ENCODE assay signal across 14 mouse cellular contexts in genomic region chr17:75020026-75020425, GRCm38 (mm10). TPM values are rescaled to one million over a fixed set of nuclear protein-coding genes. Genes with fewer than 3 reads are reported as not detected.
DNase-seq lines count a peak whose midpoint lies in the region; ATAC-seq and TF ChIP-seq lines count a peak whose summit lies in the region.
"Had no signal": no experiment of that assay in that cellular context is flagged by ENCODE, and none has a peak within 500 bp of the region (broad histone marks: within the 10 kb centered on the region; RNA-seq: fewer than 3 reads in every experiment).

No protein-coding gene starts in this region.

- H3K9ac ChIP-seq in forebrain, embryonic 12.5 days: no peak overlapping the region
- no peak overlapping the region for H3K9ac ChIP-seq in hindbrain, postnatal 0 days (replicated peaks; ENCODE audit: low read length)
- H3K9ac ChIP-seq in midbrain, embryonic 16.5 days (ENCODE audit: low read depth, low read length): no peak overlapping the region
- H3K9ac ChIP-seq: heart, embryonic 15.5 days had no signal

- intact Hi-C loops in left cerebral cortex, postnatal 14 days (cut with DNase I): loop anchor here (10.0 kb wide), 1 partner anchor 55 kb away; no protein-coding TSS in a partner anchor

- DNase-seq in embryo, embryonic 10 days (ENCODE audit: low spot score): peak; percentile 43
- no peak for DNase-seq in embryo, embryonic 9.5 days (ENCODE audit: extremely low spot score)
- DNase-seq in hindbrain, postnatal 0 days (ENCODE audit: low spot score): peak; percentile 37
- no peak for DNase-seq in frontal cortex, postnatal 36 days (ENCODE audit: low spot score in 2 of 2)
- no peak for DNase-seq in layer of hippocampus, postnatal 14 days (ENCODE audit: low spot score in 2 of 2)
- DNase-seq in left cerebral cortex, postnatal 14 days (ENCODE audit: low spot score in 2 of 2): no peak
- DNase-seq: cerebellum, postnatal 25 days; kidney, postnatal 4 days; right cerebral cortex, postnatal 14 days had no signal

- no peak for TF ChIP-seq CTCF in hindbrain, postnatal 0 days (IDR thresholded peaks at IDR 0.05; ENCODE audit: low read depth)

- no peaks in the 10 kb centered on the region for H3K9me3 ChIP-seq in forebrain, embryonic 12.5 days
- H3K9me3 ChIP-seq in hindbrain, postnatal 0 days (ENCODE audit: low read length): no peaks in the 10 kb centered on the region
- H3K9me3 ChIP-seq in midbrain, embryonic 16.5 days (replicated peaks; ENCODE audit: control insufficient read depth, low read length, poor library complexity, severe bottlenecking): no peaks in the 10 kb centered on the region
- H3K9me3 ChIP-seq: heart, embryonic 15.5 days had no signal

- 5% methylated on average over 7 of the region's 7 CpGs for WGBS in forebrain, embryonic 12.5 days
- 10% methylated on average over 7 of the region's 7 CpGs for WGBS in hindbrain, postnatal 0 days
- 3% methylated on average over 7 of the region's 7 CpGs for WGBS in midbrain, embryonic 16.5 days

- peak; percentile 31; the same call in 1 of the 2 replicates for ATAC-seq in forebrain, embryonic 12.5 days (ENCODE audit: low FRiP score)
- peak; percentile 83 for ATAC-seq in hindbrain, postnatal 0 days
- ATAC-seq in midbrain, embryonic 16.5 days: peak; percentile 64; the same call in 1 of the 2 replicates
- ATAC-seq: intestine, embryonic 16.5 days had no signal

- H3K27me3 ChIP-seq in forebrain, embryonic 12.5 days: 0 out of 2 replicates have a peak, but pooled peaks cover 4% of the 10 kb centered on the region
- H3K27me3 ChIP-seq in hindbrain, postnatal 0 days (ENCODE audit: insufficient read depth, low read length): no peaks in the 10 kb centered on the region
- H3K27me3 ChIP-seq in midbrain, embryonic 16.5 days (ENCODE audit: control insufficient read depth, insufficient read depth, low read depth, low read length): no peaks in the 10 kb centered on the region
- H3K27me3 ChIP-seq: heart, embryonic 15.5 days had no signal

- H3K27ac ChIP-seq in forebrain, embryonic 12.5 days: no peak overlapping the region
- no peak overlapping the region for H3K27ac ChIP-seq in hindbrain, postnatal 0 days
- H3K27ac ChIP-seq in midbrain, embryonic 16.5 days (ENCODE audit: low read length): no peak overlapping the region
- H3K27ac ChIP-seq: heart, embryonic 15.5 days; stomach, postnatal 0 days had no signal

- H3K4me1 ChIP-seq in forebrain, embryonic 12.5 days: peaks cover 14% of the 10 kb centered on the region
- 0 out of 2 replicates have a peak, but pooled peaks cover 4% of the 10 kb centered on the region for H3K4me1 ChIP-seq in hindbrain, postnatal 0 days (ENCODE audit: insufficient read depth, low read length)
- H3K4me1 ChIP-seq in midbrain, embryonic 16.5 days (ENCODE audit: control insufficient read depth, insufficient read depth, low read length): peaks cover 2% of the 10 kb centered on the region; the same call in 1 of the 2 replicates

- H3K36me3 ChIP-seq in forebrain, embryonic 12.5 days (replicated peaks): no peaks in the 10 kb centered on the region
- no peaks in the 10 kb centered on the region for H3K36me3 ChIP-seq in hindbrain, postnatal 0 days (ENCODE audit: insufficient read depth, low read length)
- no peaks in the 10 kb centered on the region for H3K36me3 ChIP-seq in midbrain, embryonic 16.5 days (ENCODE audit: control insufficient read depth, insufficient read depth, low read length)
- H3K36me3 ChIP-seq: heart, embryonic 15.5 days had no signal

- 0 out of 2 replicates have a peak overlapping the region, but pooled peaks have one; percentile 6 for H3K4me2 ChIP-seq in forebrain, embryonic 12.5 days
- no peak overlapping the region for H3K4me2 ChIP-seq in hindbrain, postnatal 0 days (ENCODE audit: low read depth, low read length)
- no peak overlapping the region for H3K4me2 ChIP-seq in midbrain, embryonic 16.5 days (ENCODE audit: low read length)
- H3K4me2 ChIP-seq: heart, embryonic 15.5 days had no signal

- H3K4me3 ChIP-seq in forebrain, embryonic 12.5 days (replicated peaks): no peak overlapping the region
- no peak overlapping the region for H3K4me3 ChIP-seq in hindbrain, postnatal 0 days (ENCODE audit: low read length)
- no peak overlapping the region for H3K4me3 ChIP-seq in midbrain, embryonic 16.5 days (ENCODE audit: low read depth, low read length)
- H3K4me3 ChIP-seq: heart, embryonic 15.5 days had no signal

RNA-seq across cellular contexts. Expression of gene Ltbp1, which starts 14.7 kb away (rescaled TPM):
- polyA plus RNA-seq in forebrain, embryonic 12.5 days (2016; fragmentation: Nextera tagmentation; extraction: Ambion mirVana): 3.4 and 4.0 TPM in 2 replicates
- 5.0 and 6.6 TPM in 2 replicates for total RNA-seq in hindbrain, postnatal 0 days (2014; rRNA removed)
- polyA plus RNA-seq in hindbrain, postnatal 0 days (2015; fragmentation: Nextera tagmentation; extraction: Ambion mirVana): 1.4 and 1.7 TPM in 2 replicates
- 0.94 and 1.1 TPM in 2 replicates for polyA plus RNA-seq in midbrain, embryonic 16.5 days (2015; fragmentation: Nextera tagmentation; extraction: Ambion mirVana)
- 1 to 10 TPM; 8.9 to 9.2 TPM for total RNA-seq in layer of hippocampus, postnatal 14 days (2021)
- total RNA-seq in left cerebral cortex, postnatal 14 days (2021): 1 to 10 TPM; 7.4 to 8.9 TPM

Comparison
In these comparisons a context has a peak if more than half of its experiments do, and no peak if none do; other contexts are left out.
1. DNase-seq: peak in embryo, embryonic 10 days (single experiment) and hindbrain, postnatal 0 days (single experiment); none in embryo, embryonic 9.5 days (single experiment), frontal cortex, postnatal 36 days (0 of 2), layer of hippocampus, postnatal 14 days (0 of 2) and left cerebral cortex, postnatal 14 days (0 of 2).
2. ATAC-seq: peak in every context shown above with its lines; median percentile 83 in hindbrain, postnatal 0 days; 64 in midbrain, embryonic 16.5 days; 31 in forebrain, embryonic 12.5 days.